13 mouse cellular contexts compared by ENCODE assay signal in genomic region chr10:24235426-24236283, GRCm38 (mm10). TPM values are rescaled to one million over a fixed set of nuclear protein-coding genes. Genes with fewer than 3 reads are reported as not detected.
A peak's percentile ranks its signal among the peaks of the same experiment; 100 is the strongest.
DNase-seq lines count a peak whose midpoint lies in the region; ATAC-seq lines count a peak whose summit lies in the region.
"Had no signal": no experiment of that assay in that cellular context is flagged by ENCODE, and none has a peak within 500 bp of the region (broad histone marks: within the 10 kb centered on the region; RNA-seq: fewer than 3 reads in every experiment).

No protein-coding gene starts in this region.

- H3K27ac ChIP-seq in forebrain, embryonic 13.5 days, result no peak overlapping the region
- H3K27ac ChIP-seq in neural tube, embryonic 15.5 days (replicated peaks), result no peak overlapping the region

- H3K4me2 ChIP-seq in forebrain, embryonic 13.5 days, result peak overlapping the region; percentile 47
- H3K4me2 ChIP-seq in neural tube, embryonic 15.5 days, result peak overlapping the region; percentile 57

- no peaks in the 10 kb centered on the region for H3K9me3 ChIP-seq in forebrain, embryonic 13.5 days (replicated peaks)
- no peaks in the 10 kb centered on the region for H3K9me3 ChIP-seq in neural tube, embryonic 15.5 days (replicated peaks)

- peak; percentile 69 for ATAC-seq in forebrain, embryonic 13.5 days
- ATAC-seq in neural tube, embryonic 15.5 days (ENCODE audit: low FRiP score), result peak; percentile 65
- ATAC-seq: activated CD4-positive, CD25-positive, alpha-beta regulatory T cell, adult 4 months had no signal

- H3K4me3 ChIP-seq in forebrain, embryonic 13.5 days, result no peak overlapping the region
- peak overlapping the region; percentile 18 for H3K4me3 ChIP-seq in neural tube, embryonic 15.5 days (replicated peaks)
- H3K4me3 ChIP-seq: erythroblast, embryonic 14.5 days had no signal

- H3K9ac ChIP-seq in forebrain, embryonic 13.5 days, result 0 out of 2 replicates have a peak overlapping the region, but pooled peaks have one; percentile 12
- H3K9ac ChIP-seq in neural tube, embryonic 15.5 days (replicated peaks), result no peak overlapping the region

- no peaks in the 10 kb centered on the region for H3K36me3 ChIP-seq in forebrain, embryonic 13.5 days (ENCODE audit: poor library complexity, severe bottlenecking)
- no peaks in the 10 kb centered on the region for H3K36me3 ChIP-seq in neural tube, embryonic 15.5 days

- peaks cover 11% of the 10 kb centered on the region for H3K4me1 ChIP-seq in forebrain, embryonic 13.5 days
- peaks cover 14% of the 10 kb centered on the region for H3K4me1 ChIP-seq in neural tube, embryonic 15.5 days

- WGBS in forebrain, embryonic 13.5 days, result 35% methylated on average over 23 of the region's 23 CpGs
- WGBS in neural tube, embryonic 15.5 days, result 15% methylated on average over 23 of the region's 23 CpGs

- peak; percentile 15 for DNase-seq in layer of hippocampus, adult 9-11 months
- no peak for DNase-seq in layer of hippocampus, adult 8-10 months (ENCODE audit: low spot score in 2 of 2)
- peak; percentile 8 to 20 for DNase-seq in left cerebral cortex, adult 18-20 months (ENCODE audit: low spot score in 2 of 2)
- no peak for DNase-seq in c-Kit-positive CD71-positive TER-119-positive erythroid progenitor cells, embryonic 14.5 days (ENCODE audit: low spot score)
- no peak for DNase-seq in cerebellum, adult 18-20 months
- DNase-seq in retina, embryonic 14.5 days (ENCODE audit: low spot score), result no peak
- DNase-seq: cerebellum, adult 2 months; lung, adult 2 months; thymus, postnatal 25 days had no signal

- H3K27me3 ChIP-seq in forebrain, embryonic 13.5 days, result no peaks in the 10 kb centered on the region
- peaks cover 6% of the 10 kb centered on the region; the same call in 1 of the 2 replicates for H3K27me3 ChIP-seq in neural tube, embryonic 15.5 days (replicated peaks)

RNA-seq across cellular contexts. Expression of gene Moxd1, which starts 12.3 kb away (rescaled TPM):
- total RNA-seq in layer of hippocampus, adult 8-10 months (2022), result 10 to 100 TPM in 1 of 4 experiments, 1 to 10 TPM in 3; 7.0 to 10.9 (median 7.5) TPM
- polyA plus RNA-seq in forebrain, embryonic 13.5 days (2015; fragmentation: Nextera tagmentation; extraction: Ambion mirVana), result 0.88 and 1.4 TPM in 2 replicates
- total RNA-seq in left cerebral cortex, adult 18-20 months (2021), result 10 to 100 TPM in 1 of 2 experiments, 1 to 10 TPM in 1; 9.6 to 10.3 TPM
- polyA plus RNA-seq in neural tube, embryonic 15.5 days (2015; fragmentation: Nextera tagmentation; extraction: Ambion mirVana), result 8.6 and 9.0 TPM in 2 replicates
- polyA plus RNA-seq: activated CD4-positive, CD25-positive, alpha-beta regulatory T cell, adult 4 months; erythroblast, embryonic 14.5 days had no signal

Comparison
In these comparisons a context has a peak if more than half of its experiments do, and no peak if none do; other contexts are left out.
1. DNase-seq: peak in layer of hippocampus, adult 9-11 months (single experiment) and left cerebral cortex, adult 18-20 months (2 of 2); none in layer of hippocampus, adult 8-10 months (0 of 2), c-Kit-positive CD71-positive TER-119-positive erythroid progenitor cells, embryonic 14.5 days (single experiment), cerebellum, adult 18-20 months (0 of 2) and retina, embryonic 14.5 days (single experiment).